23 mouse cellular contexts compared by ENCODE assay signal in the genomic region with DNA sequence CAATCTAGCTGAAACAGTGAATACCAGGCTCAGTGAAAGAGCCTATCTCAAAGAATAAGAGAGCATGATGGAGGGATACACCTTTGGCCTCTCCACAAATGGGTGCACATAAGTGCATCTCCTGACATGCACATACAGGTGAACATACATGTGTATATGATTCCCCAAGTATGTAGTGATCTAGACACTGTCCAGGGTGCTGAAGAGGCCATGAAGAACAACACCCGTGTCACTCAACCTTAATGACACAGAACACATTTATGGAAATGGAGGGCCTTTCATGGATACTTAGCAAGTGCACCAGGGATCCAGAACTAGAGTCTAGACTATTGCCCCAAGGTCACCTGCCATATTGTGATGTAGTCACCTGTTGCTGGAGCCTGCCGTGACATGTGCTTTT. TPM values are rescaled to one million over a fixed set of nuclear protein-coding genes. Genes with fewer than 3 reads are reported as not detected.
A peak's percentile ranks its signal among the peaks of the same experiment; 100 is the strongest.
DNase-seq lines count a peak whose midpoint lies in the region; ATAC-seq and TF ChIP-seq lines count a peak whose summit lies in the region.
"Had no signal": no experiment of that assay in that cellular context is flagged by ENCODE, and none has a peak within 500 bp of the region (broad histone marks: within the 10 kb centered on the region; RNA-seq: fewer than 3 reads in every experiment).

No protein-coding gene starts in this region.

- no peaks in the 10 kb centered on the region for H3K9me3 ChIP-seq in kidney, embryonic 15.5 days (replicated peaks)
- H3K9me3 ChIP-seq in CH12.LX (replicated peaks; ENCODE audit: low read length), result no peaks in the 10 kb centered on the region
- H3K9me3 ChIP-seq: embryonic facial prominence, embryonic 13.5 days; midbrain, embryonic 12.5 days had no signal

- TF ChIP-seq POLR2A in CH12.LX (IDR thresholded peaks at IDR 0.05; ENCODE audit: low read depth, low read length), result no peak

- TF ChIP-seq CTCF in CH12.LX (conservative IDR thresholded peaks at IDR 0.05 in 1 of 2, IDR thresholded peaks at IDR 0.05 in 1 of 2; ENCODE audit: low read depth in 2 of 2, low read length in 2 of 2), result no peak

- H3K27me3 ChIP-seq in kidney, embryonic 15.5 days, result no peaks in the 10 kb centered on the region
- peaks cover 44% of the 10 kb centered on the region for H3K27me3 ChIP-seq in CH12.LX (replicated peaks)
- H3K27me3 ChIP-seq: embryonic facial prominence, embryonic 13.5 days; midbrain, embryonic 12.5 days had no signal

- WGBS in kidney, embryonic 15.5 days, result 86% methylated on average over 2 of the region's 2 CpGs

- no peak for ATAC-seq in kidney, embryonic 15.5 days (replicated peaks; ENCODE audit: low FRiP score)
- no peak for ATAC-seq in megakaryocyte progenitor cell, adult 5-6 weeks (replicated peaks; ENCODE audit: poor library complexity)
- ATAC-seq: hindbrain, embryonic 16.5 days had no signal

- in situ Hi-C loops in CH12.LX (cut with MboI; ENCODE audit: low pct_ligation_motif_present, low pct_unique_long_range_greater_than_20kb, low sequenced_read_pairs), result no loop called here

- peak; percentile 10 for DNase-seq in adrenal gland, postnatal 14 days
- no peak for DNase-seq in adrenal gland, adult (ENCODE audit: inconsistent age in 2 of 2, low spot score in 1 of 2)
- peak; percentile 10 for DNase-seq in kidney, postnatal 10 days
- peak; percentile 7 for DNase-seq in CH12.LX (ENCODE audit: extremely low read depth)
- DNase-seq in embryo, embryonic 11 days, result peak; percentile 62
- no peak for DNase-seq in thymus, postnatal 0 days (ENCODE audit: low spot score)
- DNase-seq: adrenal gland, postnatal 10 days; cerebellum, adult 9-11 months; heart, adult 2 months; kidney, adult 11 months; right cerebral cortex, postnatal 14 days; thymus, postnatal 36 days had no signal

- no peaks in the 10 kb centered on the region for H3K36me3 ChIP-seq in kidney, embryonic 15.5 days
- H3K36me3 ChIP-seq in CH12.LX (replicated peaks in 1 of 2; ENCODE audit: control insufficient read depth in 1 of 2, insufficient read depth in 1 of 2, low read length in 1 of 2), result no peaks in the 10 kb centered on the region
- H3K36me3 ChIP-seq: embryonic facial prominence, embryonic 13.5 days; midbrain, embryonic 12.5 days had no signal

- H3K4me3 ChIP-seq in kidney, embryonic 15.5 days (replicated peaks), result no peak overlapping the region
- no peak overlapping the region for H3K4me3 ChIP-seq in CH12.LX (replicated peaks in 1 of 3; ENCODE audit: low read depth in 2 of 3, low read length in 2 of 3, poor library complexity in 1 of 3)
- H3K4me3 ChIP-seq: embryonic facial prominence, embryonic 13.5 days; heart, adult 2 months; midbrain, embryonic 12.5 days had no signal

- no peak overlapping the region for H3K27ac ChIP-seq in kidney, embryonic 15.5 days
- no peak overlapping the region for H3K27ac ChIP-seq in CH12.LX (ENCODE audit: insufficient read depth, low read depth)
- H3K27ac ChIP-seq: embryonic facial prominence, embryonic 13.5 days; heart, adult 2 months; midbrain, embryonic 12.5 days; stomach, postnatal 0 days had no signal

- no peak overlapping the region for H3K4me2 ChIP-seq in kidney, embryonic 15.5 days
- no peak overlapping the region for H3K4me2 ChIP-seq in CH12.LX (ENCODE audit: insufficient read depth, low read depth, poor library complexity, severe bottlenecking)
- H3K4me2 ChIP-seq: embryonic facial prominence, embryonic 13.5 days; liver, embryonic 11.5 days; midbrain, embryonic 12.5 days had no signal

- no peak for TF ChIP-seq RAD21 in CH12.LX (IDR thresholded peaks at IDR 0.05; ENCODE audit: low read depth, low read length)

- dilution Hi-C loops in CH12.LX (cut with MboI; ENCODE audit: extremely low pct_ligation_motif_present, extremely low pct_unique_long_range_greater_than_20kb, low sequenced_read_pairs), result no loop called here

- TF ChIP-seq EP300 in CH12.LX (IDR thresholded peaks at IDR 0.05; ENCODE audit: low read length), result no peak

- no peaks in the 10 kb centered on the region for H3K79me2 ChIP-seq in CH12.LX (replicated peaks; ENCODE audit: control insufficient read depth, extremely low read depth, insufficient read depth, poor library complexity, severe bottlenecking)

- H3K4me1 ChIP-seq in kidney, embryonic 15.5 days, result no peaks in the 10 kb centered on the region
- no peaks in the 10 kb centered on the region for H3K4me1 ChIP-seq in CH12.LX (ENCODE audit: control insufficient read depth in 1 of 2, insufficient read depth in 2 of 2)
- H3K4me1 ChIP-seq: embryonic facial prominence, embryonic 13.5 days had no signal

- H3K9ac ChIP-seq in kidney, embryonic 15.5 days, result no peak overlapping the region
- H3K9ac ChIP-seq in CH12.LX (ENCODE audit: insufficient read depth, low read depth), result no peak overlapping the region
- H3K9ac ChIP-seq: embryonic facial prominence, embryonic 13.5 days; midbrain, embryonic 12.5 days had no signal

TF ChIP-seq in CH12.LX, 34 proteins besides CTCF, POLR2A, EP300 and RAD21:
- TF ChIP-seq SIN3A (IDR thresholded peaks at IDR 0.05; ENCODE audit: low read length) (no peak), JUND (conservative IDR thresholded peaks at IDR 0.05; ENCODE audit: low read depth, low read length) (no peak), CHD2 (IDR thresholded peaks at IDR 0.05; ENCODE audit: low read length) (no peak), RCOR1 (conservative IDR thresholded peaks at IDR 0.05; ENCODE audit: low read depth, low read length) (no peak), HCFC1 (IDR thresholded peaks at IDR 0.05; ENCODE audit: low read depth, low read length) (no peak), JUN (IDR thresholded peaks at IDR 0.05; ENCODE audit: insufficient read depth, low read depth, low read length) (no peak), ZC3H11A (IDR thresholded peaks at IDR 0.05; ENCODE audit: low read depth, low read length) (no peak), MXI1 (IDR thresholded peaks at IDR 0.05; ENCODE audit: low read depth, low read length) (no peak), ETS1 (conservative IDR thresholded peaks at IDR 0.05; ENCODE audit: low read depth, low read length) (no peak)

RNA-seq across cellular contexts. Expression of a gene that starts 56.9 kb away (rescaled TPM):
- total RNA-seq in adrenal gland, postnatal 14 days (2021), result not detected in 2 replicates
- not detected in 2 replicates for polyA plus RNA-seq in kidney, embryonic 15.5 days (2015; fragmentation: Nextera tagmentation; extraction: Ambion mirVana)
- total RNA-seq in CH12.LX (2012; rRNA removed), result not detected in 2 replicates
- total RNA-seq in CH12.LX (2014; rRNA removed), result not detected in 2 replicates
- not detected in 2 replicates for polyA plus RNA-seq in CH12.LX (2012; ENCODE audit: insufficient read length, low read depth)
- not detected in 2 replicates for total RNA-seq in megakaryocyte progenitor cell, adult 5-6 weeks (2015)
- not detected in 2 replicates for total RNA-seq in megakaryocyte progenitor cell, adult 5-6 weeks (2017)
- 0.79 and 0.86 TPM in 2 replicates for polyA plus RNA-seq in thymus, postnatal 0 days (2015; fragmentation: Nextera tagmentation; extraction: Ambion mirVana)
- total RNA-seq: adrenal gland, postnatal 10 days; gastrocnemius, adult 8-10 months; heart, adult 2 months; heart, postnatal 10 days had no signal
- polyA plus RNA-seq: embryonic facial prominence, embryonic 13.5 days; forebrain, embryonic 11.5 days; hindbrain, embryonic 16.5 days; liver, embryonic 11.5 days; lung, postnatal 0 days; midbrain, embryonic 12.5 days; stomach, postnatal 0 days had no signal

Comparison
In these comparisons a context has a peak if more than half of its experiments do, and no peak if none do; other contexts are left out.
1. DNase-seq: peak in adrenal gland, postnatal 14 days (single experiment), kidney, postnatal 10 days (single experiment), CH12.LX (single experiment) and embryo, embryonic 11 days (single experiment); none in adrenal gland, adult (0 of 2) and thymus, postnatal 0 days (single experiment).